Mouse (Mus musculus): Measurements from ENCODE around the gene Ankrd44. TPM values are rescaled to one million over a fixed set of nuclear protein-coding genes. Genes with fewer than 3 reads are reported as not detected.

Gene Ankrd44
- polyA plus RNA-seq, 1 experiment from 2014 or later: 20.9 TPM

GRCm38 (mm10) chr1:54648237-54648636 lies 277.9 kb downstream of the Ankrd44 start:
- no peaks in the 10 kb centered on the region for H3K27me3 ChIP-seq
- no peaks in the 10 kb centered on the region for H3K9me3 ChIP-seq (replicated peaks)
- H3K9ac ChIP-seq: no peak overlapping the region
- H3K36me3 ChIP-seq: 0 out of 2 replicates have a peak, but pooled peaks cover 3% of the 10 kb centered on the region
- WGBS: 87% methylated on average over 5 of the region's 5 CpGs
- H3K4me2 ChIP-seq (replicated peaks): no peak overlapping the region
- no peak overlapping the region for H3K4me3 ChIP-seq
- ATAC-seq (ENCODE audit: low FRiP score): no peak
- H3K27ac ChIP-seq: no peak overlapping the region
- H3K4me1 ChIP-seq: no peaks in the 10 kb centered on the region

GRCm38 (mm10) chr1:54647335-54647745 lies 278.8 kb downstream of the Ankrd44 start:
- no peak for ATAC-seq (ENCODE audit: low FRiP score)
- 0 out of 2 replicates have a peak, but pooled peaks cover 3% of the 10 kb centered on the region for H3K36me3 ChIP-seq
- H3K9ac ChIP-seq: no peak overlapping the region
- no peaks in the 10 kb centered on the region for H3K4me1 ChIP-seq
- H3K27me3 ChIP-seq: no peaks in the 10 kb centered on the region
- H3K9me3 ChIP-seq (replicated peaks): no peaks in the 10 kb centered on the region
- H3K4me2 ChIP-seq (replicated peaks): no peak overlapping the region
- 72% methylated on average over 3 of the region's 3 CpGs for WGBS
- no peak overlapping the region for H3K27ac ChIP-seq
- no peak overlapping the region for H3K4me3 ChIP-seq

- Histone ChIP-seq H3K4me2 (replicated peaks) (no peak overlapping the region), H3K9me3 (replicated peaks) (no peaks in the 10 kb centered on the region), H3K9ac (no peak overlapping the region), H3K4me1 (peaks cover 3% of the 10 kb centered on the region; the same call in 1 of the 2 replicates), H3K4me3 (no peak overlapping the region), H3K36me3 (no peaks in the 10 kb centered on the region), H3K27me3 (no peaks in the 10 kb centered on the region), H3K27ac (peak overlapping the region; percentile 57)
- WGBS: 36% methylated on average over 5 of the region's 5 CpGs
- peak; percentile 78 for ATAC-seq (ENCODE audit: low FRiP score)
Measured at GRCm38 (mm10) chr1:54640184-54640795, 285.9 kb downstream of the Ankrd44 start.

GRCm38 (mm10) chr1:54639506-54640078 lies 286.6 kb downstream of the Ankrd44 start:
- Histone ChIP-seq H3K9ac (no peak overlapping the region), H3K4me2 (replicated peaks) (no peak overlapping the region), H3K4me1 (peaks cover 3% of the 10 kb centered on the region; the same call in 1 of the 2 replicates), H3K9me3 (replicated peaks) (no peaks in the 10 kb centered on the region), H3K27ac (peak overlapping the region; percentile 69), H3K27me3 (no peaks in the 10 kb centered on the region), H3K4me3 (no peak overlapping the region), H3K36me3 (no peaks in the 10 kb centered on the region)
- WGBS: 49% methylated on average over 6 of the region's 6 CpGs
- peak; percentile 81 for ATAC-seq (ENCODE audit: low FRiP score)

- no peak overlapping the region for H3K9ac ChIP-seq
- no peaks in the 10 kb centered on the region for H3K27me3 ChIP-seq
- H3K27ac ChIP-seq: peak overlapping the region; percentile 69
- WGBS: 91% methylated on average over 2 of the region's 2 CpGs
- peaks cover 3% of the 10 kb centered on the region; the same call in 1 of the 2 replicates for H3K4me1 ChIP-seq
- no peak overlapping the region for H3K4me2 ChIP-seq (replicated peaks)
- H3K36me3 ChIP-seq: no peaks in the 10 kb centered on the region
- no peak overlapping the region for H3K4me3 ChIP-seq
- H3K9me3 ChIP-seq (replicated peaks): no peaks in the 10 kb centered on the region
- ATAC-seq (ENCODE audit: low FRiP score): peak; percentile 66
Measured at GRCm38 (mm10) chr1:54639076-54639475, 287.1 kb downstream of the Ankrd44 start.

- 87% methylated on average over 2 of the region's 2 CpGs for WGBS
Measured at GRCm38 (mm10) chr1:54637340-54637739, 288.8 kb downstream of the Ankrd44 start.

GRCm38 (mm10) chr1:54629106-54629505 lies 297.1 kb downstream of the Ankrd44 start:
- no peaks in the 10 kb centered on the region for H3K27me3 ChIP-seq
- no peak for ATAC-seq (ENCODE audit: low FRiP score)
- H3K36me3 ChIP-seq: no peaks in the 10 kb centered on the region
- WGBS: 68% methylated on average over 1 of the region's 1 CpGs
- H3K9ac ChIP-seq: no peak overlapping the region
- H3K9me3 ChIP-seq (replicated peaks): no peaks in the 10 kb centered on the region
- H3K4me3 ChIP-seq: no peak overlapping the region
- H3K27ac ChIP-seq: no peak overlapping the region
- no peaks in the 10 kb centered on the region for H3K4me1 ChIP-seq
- H3K4me2 ChIP-seq (replicated peaks): no peak overlapping the region

More at GRCm38 (mm10) chr1:54637340-54637739, 288.8 kb downstream of the Ankrd44 start:
- H3K36me3 ChIP-seq: no peaks in the 10 kb centered on the region
- no peaks in the 10 kb centered on the region for H3K27me3 ChIP-seq
- no peaks in the 10 kb centered on the region for H3K9me3 ChIP-seq (replicated peaks)
- H3K27ac ChIP-seq: no peak overlapping the region
- H3K9ac ChIP-seq: no peak overlapping the region
- peaks cover 3% of the 10 kb centered on the region; the same call in 1 of the 2 replicates for H3K4me1 ChIP-seq
- no peak overlapping the region for H3K4me3 ChIP-seq
- ATAC-seq (ENCODE audit: low FRiP score): no peak
- no peak overlapping the region for H3K4me2 ChIP-seq (replicated peaks)

- H3K9me3 ChIP-seq (replicated peaks): no peaks in the 10 kb centered on the region
- no peak overlapping the region for H3K4me3 ChIP-seq
- no peak overlapping the region for H3K9ac ChIP-seq
- H3K27ac ChIP-seq: no peak overlapping the region
- H3K4me2 ChIP-seq (replicated peaks): no peak overlapping the region
- no peaks in the 10 kb centered on the region for H3K27me3 ChIP-seq
- H3K4me1 ChIP-seq: no peaks in the 10 kb centered on the region
- 86% methylated on average over 6 of the region's 6 CpGs for WGBS
- ATAC-seq (ENCODE audit: low FRiP score): no peak
- H3K36me3 ChIP-seq: no peaks in the 10 kb centered on the region
Measured at GRCm38 (mm10) chr1:54614963-54615362, 311.2 kb downstream of the Ankrd44 start.

- Histone ChIP-seq H3K9ac (no peak overlapping the region), H3K27ac (no peak overlapping the region), H3K27me3 (no peaks in the 10 kb centered on the region), H3K4me1 (no peaks in the 10 kb centered on the region), H3K9me3 (replicated peaks) (no peaks in the 10 kb centered on the region), H3K4me3 (no peak overlapping the region), H3K36me3 (no peaks in the 10 kb centered on the region), H3K4me2 (replicated peaks) (no peak overlapping the region)
- no peak for ATAC-seq (ENCODE audit: low FRiP score)
- WGBS: 79% methylated on average over 6 of the region's 6 CpGs
Measured at GRCm38 (mm10) chr1:54612344-54612743, 313.8 kb downstream of the Ankrd44 start.

- Histone ChIP-seq H3K4me3 (no peak overlapping the region), H3K27me3 (no peaks in the 10 kb centered on the region), H3K4me1 (no peaks in the 10 kb centered on the region), H3K9ac (no peak overlapping the region), H3K27ac (no peak overlapping the region), H3K4me2 (replicated peaks) (no peak overlapping the region), H3K9me3 (replicated peaks) (no peaks in the 10 kb centered on the region), H3K36me3 (no peaks in the 10 kb centered on the region)
- ATAC-seq (ENCODE audit: low FRiP score): no peak
- WGBS: 68% methylated on average over 7 of the region's 7 CpGs
Measured at GRCm38 (mm10) chr1:54611891-54612290, 314.3 kb downstream of the Ankrd44 start.

- Histone ChIP-seq H3K4me1 (no peaks in the 10 kb centered on the region), H3K9ac (no peak overlapping the region), H3K36me3 (no peaks in the 10 kb centered on the region), H3K27ac (no peak overlapping the region), H3K27me3 (no peaks in the 10 kb centered on the region), H3K4me2 (replicated peaks) (no peak overlapping the region), H3K4me3 (no peak overlapping the region), H3K9me3 (replicated peaks) (no peaks in the 10 kb centered on the region)
- 71% methylated on average over 1 of the region's 1 CpGs for WGBS
- no peak for ATAC-seq (ENCODE audit: low FRiP score)
Measured at GRCm38 (mm10) chr1:54606936-54607335, 319.3 kb downstream of the Ankrd44 start.

- no peak overlapping the region for H3K4me3 ChIP-seq
- H3K4me2 ChIP-seq (replicated peaks): no peak overlapping the region
- H3K9me3 ChIP-seq (replicated peaks): no peaks in the 10 kb centered on the region
- no peak overlapping the region for H3K27ac ChIP-seq
- no peaks in the 10 kb centered on the region for H3K27me3 ChIP-seq
- H3K36me3 ChIP-seq: no peaks in the 10 kb centered on the region
- WGBS: 95% methylated on average over 9 of the region's 9 CpGs
- H3K4me1 ChIP-seq: no peaks in the 10 kb centered on the region
- ATAC-seq (ENCODE audit: low FRiP score): no peak
- H3K9ac ChIP-seq: no peak overlapping the region
Measured at GRCm38 (mm10) chr1:54601692-54602091, 324.5 kb downstream of the Ankrd44 start.

- no peaks in the 10 kb centered on the region for H3K27me3 ChIP-seq
- no peak overlapping the region for H3K9ac ChIP-seq
- no peak for ATAC-seq (ENCODE audit: low FRiP score)
- H3K36me3 ChIP-seq: no peaks in the 10 kb centered on the region
- H3K9me3 ChIP-seq (replicated peaks): no peaks in the 10 kb centered on the region
- H3K27ac ChIP-seq: no peak overlapping the region
- H3K4me1 ChIP-seq: no peaks in the 10 kb centered on the region
- H3K4me2 ChIP-seq (replicated peaks): no peak overlapping the region
- H3K4me3 ChIP-seq: no peak overlapping the region
- WGBS: 86% methylated on average over 1 of the region's 1 CpGs
Measured at GRCm38 (mm10) chr1:54600275-54600674, 325.9 kb downstream of the Ankrd44 start.
